9 mouse cellular contexts compared by ENCODE assay signal in genomic region chr15:86122261-86122949, GRCm38 (mm10).
A peak's percentile ranks its signal among the peaks of the same experiment; 100 is the strongest.
DNase-seq lines count a peak whose midpoint lies in the region; ATAC-seq and TF ChIP-seq lines count a peak whose summit lies in the region.
"Had no signal": no experiment of that assay in that cellular context is flagged by ENCODE, and none has a peak within 500 bp of the region (broad histone marks: within the 10 kb centered on the region; RNA-seq: fewer than 3 reads in every experiment).

No protein-coding gene starts in this region.

- H3K27me3 ChIP-seq in intestine, postnatal 0 days (replicated peaks; ENCODE audit: control insufficient read depth, insufficient read depth, low read length) = no peaks in the 10 kb centered on the region

- H3K9ac ChIP-seq in intestine, postnatal 0 days (ENCODE audit: low read depth, low read length) = no peak overlapping the region

- no peak overlapping the region for H3K27ac ChIP-seq in intestine, postnatal 0 days (ENCODE audit: low read depth, low read length)

- no peak overlapping the region for H3K4me2 ChIP-seq in intestine, postnatal 0 days (replicated peaks; ENCODE audit: low read depth)

- H3K4me1 ChIP-seq in intestine, postnatal 0 days (replicated peaks; ENCODE audit: control insufficient read depth, insufficient read depth, low read length) = no peaks in the 10 kb centered on the region

- H3K9me3 ChIP-seq in intestine, postnatal 0 days (ENCODE audit: control insufficient read depth) = no peaks in the 10 kb centered on the region

- no peak for TF ChIP-seq CTCF in intestine, postnatal 0 days (IDR thresholded peaks at IDR 0.05; ENCODE audit: low read depth)

- peaks cover 63% of the 10 kb centered on the region for H3K36me3 ChIP-seq in intestine, postnatal 0 days (ENCODE audit: control insufficient read depth, insufficient read depth)

- H3K4me3 ChIP-seq in intestine, postnatal 0 days (ENCODE audit: low read depth, low read length) = no peak overlapping the region

- peak; percentile 54 for ATAC-seq in cerebellum, adult (ENCODE audit: insufficient number of reproducible peaks, low FRiP score, low TSS enrichment)
- ATAC-seq in intestine, postnatal 0 days = no peak

- whole genome bisulfite sequencing in intestine, postnatal 0 days = 89% methylated on average over 9 of the region's 9 CpGs

- no peak for DNase-seq in cerebellum, postnatal 4 days (ENCODE audit: low spot score in 2 of 2)
- peak; percentile 28 for DNase-seq in ovary, adult 18-20 months (ENCODE audit: low spot score)
- DNase-seq in ovary, postnatal 10 days (ENCODE audit: low spot score) = no peak
- peak; percentile 72 to 78 for DNase-seq in heart, adult 9 months (ENCODE audit: low spot score in 2 of 2)
- peak; percentile 30 for DNase-seq in ovary, postnatal 36 days (ENCODE audit: low spot score)
- DNase-seq in right cerebral cortex, postnatal 4 days = no peak
- DNase-seq: layer of hippocampus, postnatal 36 days had no signal

Comparison
In these comparisons a context has a peak if more than half of its experiments do, and no peak if none do; other contexts are left out.
1. DNase-seq: peak in ovary, adult 18-20 months (single experiment), heart, adult 9 months (2 of 2) and ovary, postnatal 36 days (single experiment); none in cerebellum, postnatal 4 days (0 of 2), ovary, postnatal 10 days (single experiment) and right cerebral cortex, postnatal 4 days (single experiment).